Mouse (Mus musculus): ENCODE data around the gene Sipa1. TPM values are rescaled to one million over a fixed set of nuclear protein-coding genes. Genes with fewer than 3 reads are reported as not detected.
A peak's percentile ranks its signal among the peaks of the same experiment; 100 is the strongest.

Gene Sipa1
- polyA plus RNA-seq, 1 experiment from 2014 or later, result 24.6 TPM

- Histone ChIP-seq H3K36me3 (no peaks in the 10 kb centered on the region), H3K27me3 (no peaks in the 10 kb centered on the region; the same call in 1 of the 2 replicates)
- no peak for ATAC-seq (ENCODE audit: insufficient number of reproducible peaks, insufficient read depth, low FRiP score, low TSS enrichment, low read depth)
Observed at GRCm38 (mm10) chr19:5614953-5615352, 48.6 kb downstream of the Sipa1 start.

GRCm38 (mm10) chr19:5612762-5613411, 50.6 kb downstream of the Sipa1 start:
- WGBS, result 71% methylated on average over 3 of the region's 3 CpGs
- Histone ChIP-seq H3K4me3 (no peak overlapping the region), H3K36me3 (peaks cover 11% of the 10 kb centered on the region), H3K4me1 (peaks cover 19% of the 10 kb centered on the region), H3K27ac (no peak overlapping the region), H3K4me2 (no peak overlapping the region), H3K9ac (no peak overlapping the region), H3K27me3 (no peaks in the 10 kb centered on the region; the same call in 1 of the 2 replicates), H3K9me3 (no peaks in the 10 kb centered on the region)
- no peak for ATAC-seq (ENCODE audit: insufficient number of reproducible peaks, insufficient read depth, low FRiP score, low TSS enrichment, low read depth)

More at GRCm38 (mm10) chr19:5614953-5615352, 48.6 kb downstream of the Sipa1 start:
- Histone ChIP-seq H3K4me1 (peaks cover 5% of the 10 kb centered on the region), H3K4me2 (no peak overlapping the region), H3K9me3 (no peaks in the 10 kb centered on the region), H3K4me3 (no peak overlapping the region), H3K27ac (no peak overlapping the region), H3K9ac (no peak overlapping the region)
- WGBS, result 65% methylated on average over 2 of the region's 2 CpGs

GRCm38 (mm10) chr19:5611973-5612372, 51.5 kb downstream of the Sipa1 start:
- H3K27me3 ChIP-seq, result no peaks in the 10 kb centered on the region; the same call in 1 of the 2 replicates
- no peaks in the 10 kb centered on the region for H3K9me3 ChIP-seq
- no peak overlapping the region for H3K4me3 ChIP-seq
- H3K27ac ChIP-seq, result no peak overlapping the region
- no peak overlapping the region for H3K9ac ChIP-seq
- H3K4me2 ChIP-seq, result no peak overlapping the region
- peaks cover 20% of the 10 kb centered on the region for H3K36me3 ChIP-seq
- 84% methylated on average over 1 of the region's 1 CpGs for WGBS
- ATAC-seq (ENCODE audit: insufficient number of reproducible peaks, insufficient read depth, low FRiP score, low TSS enrichment, low read depth), result no peak
- H3K4me1 ChIP-seq, result peaks cover 19% of the 10 kb centered on the region

GRCm38 (mm10) chr19:5609547-5610404, 53.7 kb downstream of the Sipa1 start, which contains the start of gene Kat5:
Gene Kat5 (minus strand): TSS chr19:5610237.
- Histone ChIP-seq H3K27ac (peak within 1 kb of the TSS; percentile 96), H3K27me3 (no peaks in the 10 kb centered on the region), H3K4me3 (peak within 1 kb of the TSS; percentile 70), H3K4me2 (peak within 1 kb of the TSS; percentile 80), H3K9ac (peak within 1 kb of the TSS; percentile 84), H3K9me3 (no peaks in the 10 kb centered on the region), H3K4me1 (peaks cover 19% of the 10 kb centered on the region), H3K36me3 (peaks cover 42% of the 10 kb centered on the region)
- WGBS, result under 1% methylated on average over 46 of the region's 55 CpGs
- ATAC-seq (ENCODE audit: insufficient number of reproducible peaks, insufficient read depth, low FRiP score, low TSS enrichment, low read depth), result peak; percentile 87

GRCm38 (mm10) chr19:5609171-5609546, 54.3 kb downstream of the Sipa1 start:
- no peaks in the 10 kb centered on the region for H3K9me3 ChIP-seq
- H3K36me3 ChIP-seq, result peaks cover 48% of the 10 kb centered on the region
- H3K9ac ChIP-seq, result peak overlapping the region; percentile 84
- H3K4me1 ChIP-seq, result peaks cover 21% of the 10 kb centered on the region
- H3K27me3 ChIP-seq, result no peaks in the 10 kb centered on the region
- H3K4me3 ChIP-seq, result peak overlapping the region; percentile 70
- peak overlapping the region; percentile 80 for H3K4me2 ChIP-seq
- H3K27ac ChIP-seq, result peak overlapping the region; percentile 96
- ATAC-seq (ENCODE audit: insufficient number of reproducible peaks, insufficient read depth, low FRiP score, low TSS enrichment, low read depth), result no peak
- WGBS, result 56% methylated on average over 10 of the region's 10 CpGs

- 91% methylated on average over 13 of the region's 13 CpGs for WGBS
- Histone ChIP-seq H3K9me3 (no peaks in the 10 kb centered on the region), H3K9ac (peak overlapping the region; percentile 84), H3K4me3 (peak overlapping the region; percentile 70), H3K27ac (peak overlapping the region; percentile 96; the same call in 1 of the 2 replicates), H3K36me3 (peaks cover 53% of the 10 kb centered on the region), H3K4me2 (peak overlapping the region; percentile 80), H3K4me1 (peaks cover 26% of the 10 kb centered on the region), H3K27me3 (no peaks in the 10 kb centered on the region)
- no peak for ATAC-seq (ENCODE audit: insufficient number of reproducible peaks, insufficient read depth, low FRiP score, low TSS enrichment, low read depth)
Observed at GRCm38 (mm10) chr19:5608707-5609106, 54.8 kb downstream of the Sipa1 start.

GRCm38 (mm10) chr19:5607705-5608410, 55.6 kb downstream of the Sipa1 start:
- WGBS, result 95% methylated on average over 26 of the region's 26 CpGs
- H3K27me3 ChIP-seq, result no peaks in the 10 kb centered on the region
- H3K4me3 ChIP-seq, result 0 out of 2 replicates have a peak overlapping the region, but pooled peaks have one; percentile 70

GRCm38 (mm10) chr19:5606196-5606595, 57.3 kb downstream of the Sipa1 start:
- no peak overlapping the region for H3K4me3 ChIP-seq
- H3K4me1 ChIP-seq, result peaks cover 42% of the 10 kb centered on the region
- no peaks in the 10 kb centered on the region for H3K9me3 ChIP-seq
- no peak overlapping the region for H3K4me2 ChIP-seq
- no peaks in the 10 kb centered on the region for H3K27me3 ChIP-seq
- H3K27ac ChIP-seq, result no peak overlapping the region
- no peak for ATAC-seq (ENCODE audit: insufficient number of reproducible peaks, insufficient read depth, low FRiP score, low TSS enrichment, low read depth)
- no peak overlapping the region for H3K9ac ChIP-seq
- WGBS, result 82% methylated on average over 8 of the region's 8 CpGs
- H3K36me3 ChIP-seq, result peaks cover 64% of the 10 kb centered on the region

More at GRCm38 (mm10) chr19:5607705-5608410, 55.6 kb downstream of the Sipa1 start:
- no peak overlapping the region for H3K27ac ChIP-seq
- peaks cover 60% of the 10 kb centered on the region for H3K36me3 ChIP-seq
- H3K9ac ChIP-seq, result 0 out of 2 replicates have a peak overlapping the region, but pooled peaks have one; percentile 84
- H3K4me2 ChIP-seq, result no peak overlapping the region
- no peaks in the 10 kb centered on the region for H3K9me3 ChIP-seq
- H3K4me1 ChIP-seq, result peaks cover 34% of the 10 kb centered on the region
- ATAC-seq (ENCODE audit: insufficient number of reproducible peaks, insufficient read depth, low FRiP score, low TSS enrichment, low read depth), result no peak

- WGBS, result 89% methylated on average over 7 of the region's 7 CpGs
- ATAC-seq (ENCODE audit: insufficient number of reproducible peaks, insufficient read depth, low FRiP score, low TSS enrichment, low read depth), result no peak
- peaks cover 37% of the 10 kb centered on the region for H3K4me1 ChIP-seq
- peaks cover 64% of the 10 kb centered on the region for H3K36me3 ChIP-seq
- no peak overlapping the region for H3K4me3 ChIP-seq
- H3K27ac ChIP-seq, result no peak overlapping the region
- H3K27me3 ChIP-seq, result no peaks in the 10 kb centered on the region
- no peaks in the 10 kb centered on the region for H3K9me3 ChIP-seq
- H3K4me2 ChIP-seq, result no peak overlapping the region
- H3K9ac ChIP-seq, result peak overlapping the region; percentile 40; the same call in 1 of the 2 replicates
Observed at GRCm38 (mm10) chr19:5605126-5605525, 58.4 kb downstream of the Sipa1 start.

- no peak overlapping the region for H3K27ac ChIP-seq
- H3K27me3 ChIP-seq, result no peaks in the 10 kb centered on the region
- no peak for ATAC-seq (ENCODE audit: insufficient number of reproducible peaks, insufficient read depth, low FRiP score, low TSS enrichment, low read depth)
- no peaks in the 10 kb centered on the region for H3K9me3 ChIP-seq
- H3K36me3 ChIP-seq, result peaks cover 61% of the 10 kb centered on the region
- WGBS, result 76% methylated on average over 7 of the region's 7 CpGs
- H3K4me3 ChIP-seq, result 0 out of 2 replicates have a peak overlapping the region, but pooled peaks have one; percentile 94
- H3K4me2 ChIP-seq, result no peak overlapping the region
- peak overlapping the region; percentile 97; the same call in 1 of the 2 replicates for H3K9ac ChIP-seq
- peaks cover 29% of the 10 kb centered on the region for H3K4me1 ChIP-seq
Observed at GRCm38 (mm10) chr19:5603664-5604063, 59.8 kb downstream of the Sipa1 start.
